Mouse (Mus musculus): ENCODE measurements around the gene Peak1. TPM values are rescaled to one million over a fixed set of nuclear protein-coding genes. Genes with fewer than 3 reads are reported as not detected.

The Peak1 gene
- polyA plus RNA-seq, 1 experiment from 2014 or later = 8.1 TPM

GRCm38 (mm10) chr9:56272247-56272598, 145.6 kb downstream of the Peak1 start:
- 0 out of 2 replicates have a peak, but pooled peaks cover 7% of the 10 kb centered on the region for H3K4me1 ChIP-seq
- H3K27me3 ChIP-seq = no peaks in the 10 kb centered on the region
- H3K4me2 ChIP-seq (replicated peaks) = no peak overlapping the region
- no peak overlapping the region for H3K4me3 ChIP-seq
- 0 out of 2 replicates have a peak overlapping the region, but pooled peaks have one; percentile 40 for H3K27ac ChIP-seq
- no peaks in the 10 kb centered on the region for H3K9me3 ChIP-seq (replicated peaks)
- no peak overlapping the region for H3K9ac ChIP-seq
- WGBS = 96% methylated on average over 2 of the region's 2 CpGs
- no peak for ATAC-seq (ENCODE audit: low FRiP score)
- H3K36me3 ChIP-seq = no peaks in the 10 kb centered on the region

- Histone ChIP-seq H3K27me3 (no peaks in the 10 kb centered on the region), H3K9ac (no peak overlapping the region), H3K27ac (peak overlapping the region; percentile 40; the same call in 1 of the 2 replicates), H3K4me3 (no peak overlapping the region), H3K4me2 (replicated peaks) (0 out of 2 replicates have a peak overlapping the region, but pooled peaks have one; percentile 4), H3K9me3 (replicated peaks) (no peaks in the 10 kb centered on the region), H3K4me1 (0 out of 2 replicates have a peak, but pooled peaks cover 7% of the 10 kb centered on the region), H3K36me3 (no peaks in the 10 kb centered on the region)
- WGBS = 68% methylated on average over 21 of the region's 21 CpGs
- no peak for ATAC-seq (ENCODE audit: low FRiP score)
Observed at GRCm38 (mm10) chr9:56271326-56272246, 146.3 kb downstream of the Peak1 start.

- no peaks in the 10 kb centered on the region for H3K9me3 ChIP-seq (replicated peaks)
- no peak overlapping the region for H3K27ac ChIP-seq
- H3K4me2 ChIP-seq (replicated peaks) = no peak overlapping the region
- H3K27me3 ChIP-seq = no peaks in the 10 kb centered on the region
- 75% methylated on average over 3 of the region's 3 CpGs for WGBS
- no peak overlapping the region for H3K9ac ChIP-seq
- no peak for ATAC-seq (ENCODE audit: low FRiP score)
- H3K36me3 ChIP-seq = no peaks in the 10 kb centered on the region
- H3K4me3 ChIP-seq = no peak overlapping the region
- H3K4me1 ChIP-seq = 0 out of 2 replicates have a peak, but pooled peaks cover 7% of the 10 kb centered on the region
Observed at GRCm38 (mm10) chr9:56269101-56269500, 148.8 kb downstream of the Peak1 start.

- Histone ChIP-seq H3K4me2 (replicated peaks) (no peak overlapping the region), H3K9ac (no peak overlapping the region), H3K4me1 (0 out of 2 replicates have a peak, but pooled peaks cover 3% of the 10 kb centered on the region), H3K4me3 (no peak overlapping the region), H3K27me3 (no peaks in the 10 kb centered on the region), H3K9me3 (replicated peaks) (no peaks in the 10 kb centered on the region), H3K36me3 (no peaks in the 10 kb centered on the region), H3K27ac (no peak overlapping the region)
- 95% methylated on average over 7 of the region's 7 CpGs for WGBS
- ATAC-seq (ENCODE audit: low FRiP score) = no peak
Observed at GRCm38 (mm10) chr9:56266200-56266815, 151.6 kb downstream of the Peak1 start.

- Histone ChIP-seq H3K27me3 (no peaks in the 10 kb centered on the region), H3K9ac (no peak overlapping the region), H3K9me3 (replicated peaks) (peaks cover under 1% of the 10 kb centered on the region; the same call in 1 of the 2 replicates), H3K4me1 (no peaks in the 10 kb centered on the region), H3K36me3 (no peaks in the 10 kb centered on the region), H3K4me2 (replicated peaks) (no peak overlapping the region), H3K4me3 (no peak overlapping the region), H3K27ac (no peak overlapping the region)
- 87% methylated on average over 5 of the region's 5 CpGs for WGBS
- no peak for ATAC-seq (ENCODE audit: low FRiP score)
Observed at GRCm38 (mm10) chr9:56265460-56266199, 152.2 kb downstream of the Peak1 start.

- ATAC-seq (ENCODE audit: low FRiP score) = no peak
- H3K9me3 ChIP-seq (replicated peaks) = peaks cover 5% of the 10 kb centered on the region
- H3K27me3 ChIP-seq = no peaks in the 10 kb centered on the region
- 82% methylated on average over 8 of the region's 8 CpGs for WGBS
- no peak overlapping the region for H3K4me2 ChIP-seq (replicated peaks)
- no peak overlapping the region for H3K9ac ChIP-seq
- no peaks in the 10 kb centered on the region for H3K36me3 ChIP-seq
- H3K27ac ChIP-seq = no peak overlapping the region
- H3K4me1 ChIP-seq = no peaks in the 10 kb centered on the region
- no peak overlapping the region for H3K4me3 ChIP-seq
Observed at GRCm38 (mm10) chr9:56265022-56265360, 152.9 kb downstream of the Peak1 start.

GRCm38 (mm10) chr9:56264308-56265021, 153.4 kb downstream of the Peak1 start:
- Histone ChIP-seq H3K4me3 (no peak overlapping the region), H3K36me3 (no peaks in the 10 kb centered on the region), H3K4me1 (no peaks in the 10 kb centered on the region), H3K4me2 (replicated peaks) (no peak overlapping the region), H3K27ac (no peak overlapping the region), H3K27me3 (no peaks in the 10 kb centered on the region), H3K9ac (no peak overlapping the region), H3K9me3 (replicated peaks) (peaks cover 5% of the 10 kb centered on the region)
- WGBS = 74% methylated on average over 7 of the region's 7 CpGs
- ATAC-seq (ENCODE audit: low FRiP score) = no peak

- Histone ChIP-seq H3K27ac (no peak overlapping the region), H3K4me2 (replicated peaks) (no peak overlapping the region), H3K36me3 (no peaks in the 10 kb centered on the region), H3K9ac (no peak overlapping the region), H3K27me3 (no peaks in the 10 kb centered on the region), H3K4me1 (no peaks in the 10 kb centered on the region), H3K4me3 (no peak overlapping the region), H3K9me3 (replicated peaks) (peaks cover 5% of the 10 kb centered on the region)
- 94% methylated on average over 1 of the region's 1 CpGs for WGBS
- ATAC-seq (ENCODE audit: low FRiP score) = no peak
Observed at GRCm38 (mm10) chr9:56263055-56263454, 154.8 kb downstream of the Peak1 start.

GRCm38 (mm10) chr9:56260495-56261136, 157.3 kb downstream of the Peak1 start:
- no peak for ATAC-seq (ENCODE audit: low FRiP score)
- Histone ChIP-seq H3K4me1 (no peaks in the 10 kb centered on the region), H3K27ac (no peak overlapping the region), H3K36me3 (no peaks in the 10 kb centered on the region), H3K4me2 (replicated peaks) (no peak overlapping the region), H3K27me3 (no peaks in the 10 kb centered on the region), H3K9me3 (replicated peaks) (peaks cover 5% of the 10 kb centered on the region), H3K9ac (no peak overlapping the region), H3K4me3 (no peak overlapping the region)
- 91% methylated on average over 14 of the region's 14 CpGs for WGBS

GRCm38 (mm10) chr9:56259790-56260494, 157.9 kb downstream of the Peak1 start:
- H3K9ac ChIP-seq = no peak overlapping the region
- WGBS = 92% methylated on average over 22 of the region's 22 CpGs
- no peak overlapping the region for H3K27ac ChIP-seq
- ATAC-seq (ENCODE audit: low FRiP score) = no peak
- no peaks in the 10 kb centered on the region for H3K27me3 ChIP-seq
- peaks cover 5% of the 10 kb centered on the region for H3K9me3 ChIP-seq (replicated peaks)
- no peaks in the 10 kb centered on the region for H3K4me1 ChIP-seq
- no peak overlapping the region for H3K4me2 ChIP-seq (replicated peaks)
- no peaks in the 10 kb centered on the region for H3K36me3 ChIP-seq
- no peak overlapping the region for H3K4me3 ChIP-seq

GRCm38 (mm10) chr9:56258261-56258790, 159.5 kb downstream of the Peak1 start:
- H3K27me3 ChIP-seq = no peaks in the 10 kb centered on the region
- no peak overlapping the region for H3K4me3 ChIP-seq
- WGBS = 95% methylated on average over 10 of the region's 10 CpGs
- no peaks in the 10 kb centered on the region for H3K36me3 ChIP-seq
- H3K4me2 ChIP-seq (replicated peaks) = no peak overlapping the region
- H3K9ac ChIP-seq = no peak overlapping the region
- ATAC-seq (ENCODE audit: low FRiP score) = no peak
- H3K9me3 ChIP-seq (replicated peaks) = peaks cover 5% of the 10 kb centered on the region
- H3K27ac ChIP-seq = no peak overlapping the region
- no peaks in the 10 kb centered on the region for H3K4me1 ChIP-seq
